Mouse (Mus musculus) CH12.LX (cell line): Measurements from ENCODE around the gene 2010300C02Rik. TPM values are rescaled to one million over a fixed set of nuclear protein-coding genes. Genes with fewer than 3 reads are reported as not detected.

ENCODE experiments used
- DNase-seq: peaks from one replicate; pipeline ENCODE4 v3.0.0-alpha.2; 2013; ENCODE audit errors: extremely low read depth
- H3K27ac ChIP-seq: 2 replicates; pipeline ENCODE4 v1.5.1; 2012; ENCODE audit warnings: low read depth, mild to moderate bottlenecking, control low read depth, moderate library complexity; ENCODE audit not compliant: insufficient read depth
- H3K27me3 ChIP-seq: replicated peaks from 2 replicates; pipeline ENCODE3; 2012; ENCODE audit warnings: inconsistent platforms
- H3K36me3 ChIP-seq, 2 experiments: replicated peaks in 1 of 2; 2 replicates each; pipeline versions ENCODE3 to v1.6.1; 2012; ENCODE audit warnings: inconsistent platforms in 1 of 2, low read length in 1 of 2, mild to moderate bottlenecking in 1 of 2, mixed read lengths in 1 of 2, moderate library complexity in 1 of 2; ENCODE audit not compliant: control insufficient read depth in 1 of 2, insufficient read depth in 1 of 2
- H3K4me1 ChIP-seq, 2 experiments: 2 replicates each; pipeline ENCODE4 v1.6.1; 2012; ENCODE audit warnings: inconsistent platforms in 1 of 2, moderate library complexity in 1 of 2; ENCODE audit not compliant: insufficient read depth in 2 of 2, control insufficient read depth in 1 of 2
- H3K4me2 ChIP-seq: 2 replicates; pipeline ENCODE4 v1.6.1; 2012; ENCODE audit warnings: low read depth, mild to moderate bottlenecking, control low read depth; ENCODE audit not compliant: poor library complexity, insufficient read depth, severe bottlenecking
- H3K4me3 ChIP-seq, 3 experiments: fragments of 150-350 bp in 1 of 3; sonication (generic) in 1 of 3; replicated peaks in 1 of 3; 2 replicates each; pipeline versions ENCODE3 to v1.5.1; 2011 to 2012; ENCODE audit warnings: low read depth in 2 of 3, low read length in 2 of 3, mild to moderate bottlenecking in 2 of 3, moderate library complexity in 2 of 3, control low read depth in 1 of 3, improper control_type of control experiment in 1 of 3, inconsistent platforms in 1 of 3, mixed read lengths in 1 of 3; ENCODE audit not compliant: poor library complexity in 1 of 3
- H3K79me2 ChIP-seq: replicated peaks from 2 replicates; pipeline ENCODE4 v1.6.1; 2012; ENCODE audit warnings: mild to moderate bottlenecking, moderate library complexity; ENCODE audit not compliant: control insufficient read depth, poor library complexity, insufficient read depth, severe bottlenecking; ENCODE audit errors: extremely low read depth
- H3K9ac ChIP-seq: 2 replicates; pipeline ENCODE4 v1.6.1; 2012; ENCODE audit warnings: low read depth, mild to moderate bottlenecking, control low read depth, moderate library complexity; ENCODE audit not compliant: insufficient read depth
- H3K9me3 ChIP-seq: replicated peaks from 2 replicates; pipeline ENCODE3; 2012; ENCODE audit warnings: low read length, inconsistent platforms, mixed read lengths
- BHLHE40 ChIP-seq: IDR thresholded peaks from 2 replicates; pipeline ENCODE4 v1.6.1; 2011; ENCODE audit warnings: mild to moderate bottlenecking, low read depth, low read length, improper control_type of control experiment
- CHD1 ChIP-seq: IDR thresholded peaks from 2 replicates; pipeline ENCODE4 v1.6.1; 2012; ENCODE audit warnings: low read depth, low read length, improper control_type of control experiment, inconsistent platforms
- CHD2 ChIP-seq: IDR thresholded peaks from 2 replicates; pipeline ENCODE4 v1.6.1; 2011; ENCODE audit warnings: low read length, improper control_type of control experiment
- CTCF ChIP-seq, 2 experiments: IDR thresholded peaks in 1 of 2; conservative IDR thresholded peaks in 1 of 2; 2 replicates each; pipeline ENCODE4 v1.5.1; 2011 to 2012; ENCODE audit warnings: low read depth in 2 of 2, low read length in 2 of 2, improper control_type of control experiment in 1 of 2, inconsistent platforms in 1 of 2, mild to moderate bottlenecking in 1 of 2, moderate library complexity in 1 of 2
- E2F4 ChIP-seq: IDR thresholded peaks from 2 replicates; pipeline ENCODE4 v1.6.1; 2011; ENCODE audit warnings: low read depth, low read length, improper control_type of control experiment; ENCODE audit not compliant: insufficient replicate concordance
- ELF1 ChIP-seq: IDR thresholded peaks from 2 replicates; pipeline ENCODE4 v1.6.1; 2014; ENCODE audit warnings: low read depth, mild to moderate bottlenecking, inconsistent platforms, low read length, improper control_type of control experiment
- GABPA ChIP-seq: IDR thresholded peaks from 2 replicates; pipeline ENCODE4 v1.6.1; 2012; ENCODE audit warnings: low read depth, low read length, improper control_type of control experiment, inconsistent platforms; ENCODE audit not compliant: insufficient replicate concordance
- HCFC1 ChIP-seq: IDR thresholded peaks from 2 replicates; pipeline ENCODE4 v1.6.1; 2012; ENCODE audit warnings: low read depth, mild to moderate bottlenecking, inconsistent platforms, low read length, improper control_type of control experiment
- IRF4 ChIP-seq: IDR thresholded peaks from 2 replicates; pipeline ENCODE4 v1.6.1; 2014; ENCODE audit warnings: low read depth, mild to moderate bottlenecking, inconsistent platforms, low read length, improper control_type of control experiment
- JUN ChIP-seq: IDR thresholded peaks from 2 replicates; pipeline ENCODE4 v1.6.1; 2011; ENCODE audit warnings: low read depth, mild to moderate bottlenecking, low read length, improper control_type of control experiment, moderate library complexity; ENCODE audit not compliant: insufficient read depth
- KAT2A ChIP-seq: IDR thresholded peaks from 2 replicates; pipeline ENCODE4 v1.6.1; 2012; ENCODE audit warnings: low read length, improper control_type of control experiment, inconsistent platforms; ENCODE audit not compliant: insufficient replicate concordance
- MAFK ChIP-seq: IDR thresholded peaks from 2 replicates; pipeline ENCODE4 v1.6.1; 2011; ENCODE audit warnings: low read length, improper control_type of control experiment; ENCODE audit not compliant: insufficient replicate concordance
- MEF2A ChIP-seq: IDR thresholded peaks from 2 replicates; pipeline ENCODE4 v1.6.1; 2014; ENCODE audit warnings: low read depth, mild to moderate bottlenecking, inconsistent platforms, low read length, improper control_type of control experiment, borderline replicate concordance
- MYC ChIP-seq: IDR thresholded peaks from 2 replicates; pipeline ENCODE4 v1.6.1; 2011; ENCODE audit warnings: low read depth, mild to moderate bottlenecking, improper control_type of control experiment, low read length
- NELFE ChIP-seq: IDR thresholded peaks from 2 replicates; pipeline ENCODE4 v1.6.1; 2011; ENCODE audit warnings: low read depth, low read length, improper control_type of control experiment
- POLR2A ChIP-seq: IDR thresholded peaks from 2 replicates; pipeline ENCODE4 v1.6.1; 2011; ENCODE audit warnings: low read depth, mild to moderate bottlenecking, improper control_type of control experiment, low read length
- POLR2AphosphoS2 ChIP-seq: IDR thresholded peaks from 2 replicates; pipeline ENCODE4 v1.6.1; 2011; ENCODE audit warnings: low read depth, low read length, improper control_type of control experiment
- RAD21 ChIP-seq: IDR thresholded peaks from 2 replicates; pipeline ENCODE4 v1.6.1; 2011; ENCODE audit warnings: low read depth, mild to moderate bottlenecking, low read length, improper control_type of control experiment, moderate library complexity
- RCOR1 ChIP-seq: conservative IDR thresholded peaks from 2 replicates; pipeline ENCODE4 v1.6.1; 2012; ENCODE audit warnings: low read depth, mild to moderate bottlenecking, inconsistent platforms, low read length, improper control_type of control experiment
- SIN3A ChIP-seq: IDR thresholded peaks from 2 replicates; pipeline ENCODE4 v1.6.1; 2012; ENCODE audit warnings: low read length, improper control_type of control experiment, inconsistent platforms
- TBP ChIP-seq: conservative IDR thresholded peaks from 2 replicates; pipeline ENCODE4 v1.6.1; 2011; ENCODE audit warnings: low read depth, low read length, improper control_type of control experiment
- TCF12 ChIP-seq: IDR thresholded peaks from 2 replicates; pipeline ENCODE4 v1.6.1; 2014; ENCODE audit warnings: low read depth, mild to moderate bottlenecking, inconsistent platforms, low read length, improper control_type of control experiment
- UBTF ChIP-seq: IDR thresholded peaks from 2 replicates; pipeline ENCODE4 v1.6.1; 2012; ENCODE audit warnings: low read depth, mild to moderate bottlenecking, inconsistent platforms, low read length, improper control_type of control experiment, moderate library complexity
- USF1 ChIP-seq: IDR thresholded peaks from 2 replicates; pipeline ENCODE4 v1.6.1; 2014; ENCODE audit warnings: low read depth, mild to moderate bottlenecking, inconsistent platforms, low read length, improper control_type of control experiment
- USF2 ChIP-seq: conservative IDR thresholded peaks from 2 replicates; pipeline ENCODE4 v1.6.1; 2011; ENCODE audit warnings: low read depth, low read length, improper control_type of control experiment
- ZC3H11A ChIP-seq: IDR thresholded peaks from 2 replicates; pipeline ENCODE4 v1.6.1; 2012; ENCODE audit warnings: low read depth, mild to moderate bottlenecking, inconsistent platforms, low read length, improper control_type of control experiment
- ZKSCAN1 ChIP-seq: IDR thresholded peaks from 2 replicates; pipeline ENCODE4 v1.6.1; 2012; ENCODE audit warnings: low read depth, inconsistent platforms, low read length, improper control_type of control experiment, borderline replicate concordance
- ZNF384 ChIP-seq: IDR thresholded peaks from 2 replicates; pipeline ENCODE4 v1.6.1; 2012; ENCODE audit warnings: low read depth, low read length, improper control_type of control experiment, inconsistent platforms
- dilution Hi-C: fragments of 300-500 bp; cut with MboI; formaldehyde crosslinking; loops from 2 replicates; pipeline ENCODE4 v1.14.3; 2020; ENCODE audit warnings: low sequenced_read_pairs; ENCODE audit not compliant: extremely low pct_unique_long_range_greater_than_20kb, extremely low pct_ligation_motif_present
- in situ Hi-C: fragments of 300-500 bp; cut with MboI; formaldehyde crosslinking; loops from 3 replicates; pipeline ENCODE4 v1.14.3; 2019; ENCODE audit warnings: low sequenced_read_pairs, low pct_ligation_motif_present, low pct_unique_long_range_greater_than_20kb, mixed read lengths
- polyA plus RNA-seq: library from polyadenylated mRNA; unstranded; fragments of >175 nt; gene quantifications from 2 replicates; pipeline ENCODE4 v1.2.1, GENCODE M21; 2012; ENCODE audit warnings: low read depth; ENCODE audit not compliant: insufficient read length
- total RNA-seq, 2 experiments: library from RNA; depleted of rRNA; stranded (reverse); fragments of 300-350 nt in 1 of 2; fragments of >200 nt in 1 of 2; gene quantifications; 2 replicates each; pipeline ENCODE4 v1.2.3; 2012 to 2014

The 2010300C02Rik gene
- total and polyA plus RNA-seq, 3 experiments, result 0.08 to 0.25 (median 0.09) TPM

GRCm38 (mm10) chr1:37663606-37664005, 56.3 kb downstream of the 2010300C02Rik start:
- Histone ChIP-seq H3K9me3 (no peaks in the 10 kb centered on the region), H3K4me2 (no peak overlapping the region), H3K4me3 (no peak overlapping the region), H3K4me1 (peaks cover 0 to 17% of the 10 kb centered on the region in 2 experiments; a peak in 2 of 4 replicates), H3K27ac (no peak overlapping the region), H3K79me2 (no peaks in the 10 kb centered on the region), H3K36me3 (no peaks in the 10 kb centered on the region), H3K27me3 (no peaks in the 10 kb centered on the region), H3K9ac (no peak overlapping the region)
- in situ Hi-C loops (no loop called here), dilution Hi-C loops (no loop called here)
- DNase-seq, result no peak
- no peak for TF ChIP-seq CHD2
- no peak for TF ChIP-seq USF2
- TF ChIP-seq MYC, result no peak
- no peak for TF ChIP-seq IRF4
- TF ChIP-seq KAT2A, result no peak
- TF ChIP-seq POLR2AphosphoS2, result no peak
- TF ChIP-seq HCFC1, result no peak
- TF ChIP-seq RCOR1, result no peak
- TF ChIP-seq MEF2A, result no peak
- TF ChIP-seq TBP, result no peak
- no peak for TF ChIP-seq GABPA
- no peak for TF ChIP-seq USF1
- TF ChIP-seq TCF12, result no peak
- TF ChIP-seq ELF1, result no peak
- no peak for TF ChIP-seq ZC3H11A
- TF ChIP-seq MAFK, result no peak
- no peak for TF ChIP-seq UBTF
- no peak for TF ChIP-seq NELFE
- TF ChIP-seq JUN, result no peak
- TF ChIP-seq POLR2A, result no peak

DNA sequence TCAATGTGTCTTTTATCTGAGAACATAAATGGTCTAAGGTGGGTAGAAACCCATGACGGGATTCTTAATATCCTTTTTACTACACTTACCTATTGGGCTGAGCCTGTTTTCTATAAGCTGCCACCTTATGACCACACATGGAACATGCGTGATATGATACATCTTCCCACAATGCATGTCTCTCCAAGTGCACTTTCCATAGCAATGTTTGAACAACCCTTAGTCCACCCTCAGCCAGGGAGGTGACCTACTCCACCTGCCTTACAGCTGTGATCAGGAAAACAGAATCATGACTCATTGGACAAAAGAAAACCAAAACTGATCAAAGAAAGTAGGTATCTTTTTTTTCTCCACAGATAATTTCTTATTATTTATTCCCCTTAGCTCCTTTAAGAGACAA, 63.9 kb downstream of the 2010300C02Rik start:
- dilution Hi-C loops, result no loop called here

More for the DNA sequence above, 63.9 kb downstream of the 2010300C02Rik start:
- Histone ChIP-seq H3K27me3 (no peaks in the 10 kb centered on the region), H3K27ac (no peak overlapping the region), H3K4me2 (no peak overlapping the region), H3K4me1 (no peaks in the 10 kb centered on the region), H3K79me2 (no peaks in the 10 kb centered on the region), H3K4me3 (no peak overlapping the region), H3K9ac (no peak overlapping the region), H3K9me3 (peaks cover 4% of the 10 kb centered on the region), H3K36me3 (no peaks in the 10 kb centered on the region)
- TF ChIP-seq ZC3H11A (no peak), CHD1 (no peak), TCF12 (no peak), USF2 (no peak), RAD21 (no peak), HCFC1 (no peak), ZKSCAN1 (no peak), BHLHE40 (no peak), SIN3A (no peak), CTCF (conservative IDR thresholded peaks at IDR 0.05 in 1 of 2, IDR thresholded peaks at IDR 0.05 in 1 of 2; ENCODE audit: low read depth in 2 of 2, low read length in 2 of 2) (no peak), ZNF384 (no peak), UBTF (no peak), E2F4 (no peak)
- DNase-seq, result no peak
- in situ Hi-C loops, result no loop called here
